In the genomic region with DNA sequence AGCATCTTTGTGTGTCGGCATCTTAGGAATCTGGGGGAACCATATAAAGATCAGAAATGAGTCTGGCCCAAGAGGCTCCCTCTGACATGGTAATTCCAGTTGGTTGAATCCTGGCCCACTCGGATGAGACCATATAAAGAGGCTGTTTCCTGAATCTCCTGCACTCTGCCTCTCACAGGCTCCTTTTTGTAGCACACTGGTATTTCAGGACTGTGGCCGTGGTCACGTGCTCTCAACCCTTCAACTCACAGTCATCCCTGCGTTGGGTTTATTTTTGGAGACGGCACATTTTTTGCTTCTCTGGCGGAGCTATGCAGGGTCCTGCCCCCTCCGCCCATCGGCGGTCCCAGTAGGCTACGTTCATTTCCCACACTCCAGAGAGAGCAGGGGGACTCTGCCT, we compare ENCODE assay signal across 9 mouse cellular contexts. TPM values are rescaled to one million over a fixed set of nuclear protein-coding genes. Genes with fewer than 3 reads are reported as not detected.
DNase-seq lines count a peak whose midpoint lies in the region; ATAC-seq and TF ChIP-seq lines count a peak whose summit lies in the region.
"Had no signal": no experiment of that assay in that cellular context is flagged by ENCODE, and none has a peak within 500 bp of the region (broad histone marks: within the 10 kb centered on the region; RNA-seq: fewer than 3 reads in every experiment).

No protein-coding gene starts in this region.

- DNase-seq in Muller cell, postnatal 12 days (ENCODE audit: inconsistent ontology term) = peak; percentile 89
- DNase-seq in brain, embryonic 14.5 days (ENCODE audit: low read depth) = peak; percentile 12
- peak; percentile 19 for DNase-seq in heart, postnatal 25 days (ENCODE audit: low spot score)
- peak; percentile 38 to 55 for DNase-seq in lung, adult 18-20 months
- no peak for DNase-seq in spleen, postnatal 36 days (ENCODE audit: low spot score in 2 of 2)
- no peak for DNase-seq in spleen, postnatal 14 days (ENCODE audit: low spot score in 2 of 2)
- DNase-seq: cerebellum, postnatal 10 days; gastrocnemius, postnatal 10 days had no signal

- intact Hi-C loops in heart, postnatal 25 days (cut with DNase I) = no loop called here

- no peak for TF ChIP-seq POLR2A in brain, embryonic 14.5 days (IDR thresholded peaks at IDR 0.05; ENCODE audit: borderline replicate concordance, extremely low read depth, insufficient read depth, insufficient read length, poor library complexity, severe bottlenecking)

- no peak for TF ChIP-seq CTCF in brain, embryonic 14.5 days (IDR thresholded peaks at IDR 0.05; ENCODE audit: borderline replicate concordance, extremely low read depth, insufficient read depth, insufficient read length)

- no peak for ATAC-seq in megakaryocyte-erythroid progenitor cell, adult 5-6 weeks (replicated peaks; ENCODE audit: low FRiP score, low TSS enrichment, poor library complexity, severe bottlenecking)

RNA-seq across cellular contexts. Expression of a gene that starts 22.0 kb away (rescaled TPM):
- 37.5 and 46.5 TPM in 2 replicates for polyA plus RNA-seq in brain, embryonic 14.5 days (2012; rRNA removed)
- 10 to 100 TPM; 23.0 to 24.5 TPM for total RNA-seq in heart, postnatal 25 days (2021)
- total RNA-seq in megakaryocyte-erythroid progenitor cell, adult 5-6 weeks (2014; fragmentation: Nextera tagmentation) = 9.8 TPM in 1 of 2 replicates, not detected in the other
- not detected in 2 replicates for total RNA-seq in megakaryocyte-erythroid progenitor cell, adult 5-6 weeks (2017)

RNA-seq across cellular contexts. Expression of a gene that starts 25.5 kb away (rescaled TPM):
- polyA plus RNA-seq in brain, embryonic 14.5 days (2012; rRNA removed) = 6.6 and 7.3 TPM in 2 replicates
- total RNA-seq in heart, postnatal 25 days (2021) = 10 to 100 TPM; 14.8 to 16.5 TPM
- total RNA-seq in megakaryocyte-erythroid progenitor cell, adult 5-6 weeks (2014; fragmentation: Nextera tagmentation) = not detected in 2 replicates
- not detected in 2 replicates for total RNA-seq in megakaryocyte-erythroid progenitor cell, adult 5-6 weeks (2017)

Comparison
In these comparisons a context has a peak if more than half of its experiments do, and no peak if none do; other contexts are left out.
1. DNase-seq: peak in Muller cell, postnatal 12 days (single experiment), brain, embryonic 14.5 days (single experiment), heart, postnatal 25 days (single experiment) and lung, adult 18-20 months (2 of 2); none in spleen, postnatal 36 days (0 of 2) and spleen, postnatal 14 days (0 of 2).
2. RNA of a gene that starts 25.5 kb away (total RNA-seq): 14.8 to 16.5 TPM in heart, postnatal 25 days; not detected in megakaryocyte-erythroid progenitor cell, adult 5-6 weeks; every median in the first group is over 10 times any median in the second.